Mouse (Mus musculus): ENCODE data around the gene Map2k5. TPM values are rescaled to one million over a fixed set of nuclear protein-coding genes. Genes with fewer than 3 reads are reported as not detected.

Map2k5 gene
- total RNA-seq, 2 experiments from 2014 or later = 18.9 to 19.2 TPM

DNA sequence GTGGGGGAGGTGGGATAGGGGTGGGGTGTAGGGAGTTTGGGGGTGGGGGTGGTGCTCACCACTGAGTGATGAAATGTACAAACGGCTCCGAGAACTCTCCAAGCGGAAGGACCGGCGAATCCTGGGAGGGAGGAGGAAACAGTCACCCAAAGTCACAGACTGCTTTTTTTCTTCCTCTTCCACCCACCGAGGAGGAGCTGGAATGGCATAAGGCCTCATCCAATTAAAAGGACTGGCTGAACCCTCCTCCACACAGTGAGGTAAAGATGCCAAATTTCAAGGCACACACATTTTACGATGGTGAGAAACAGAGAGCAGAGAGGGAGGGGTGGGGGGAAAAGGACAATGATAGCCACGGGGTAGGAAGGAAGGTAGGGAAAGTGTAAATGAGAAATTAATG, 180.4 kb downstream of the Map2k5 start:
- DNase-seq = no peak
- intact Hi-C loops (cut with DNase I) = no loop called here

DNA sequence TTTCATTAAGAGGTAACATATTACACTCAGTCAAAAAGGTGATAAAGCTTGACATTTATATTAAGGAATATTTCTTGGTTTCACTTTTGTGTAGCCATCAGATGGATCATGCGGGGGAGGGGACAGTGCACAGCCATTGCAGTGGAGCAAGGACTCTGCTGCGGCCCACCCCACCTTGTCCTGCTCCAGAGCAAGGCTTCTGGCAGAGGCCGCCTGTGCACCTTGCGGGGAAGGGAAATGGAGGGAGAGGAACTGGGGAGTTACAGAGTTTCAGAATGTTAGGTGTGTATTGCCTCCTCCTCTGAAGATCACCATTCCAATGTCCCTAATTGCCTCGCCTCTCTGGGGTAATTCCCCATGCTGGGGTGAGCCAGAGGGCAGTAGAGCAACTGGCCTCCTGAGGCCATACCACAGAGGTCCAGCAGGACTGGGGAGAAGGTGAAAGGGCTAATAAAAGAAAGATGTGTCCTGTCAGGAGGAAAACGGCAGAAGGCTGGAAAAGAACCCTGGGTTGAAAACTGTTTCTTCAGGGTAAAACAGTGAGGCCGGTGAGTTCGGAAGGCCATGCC, 181.5 kb downstream of the Map2k5 start:
- no peak for DNase-seq
- intact Hi-C loops (cut with DNase I) = no loop called here

DNA sequence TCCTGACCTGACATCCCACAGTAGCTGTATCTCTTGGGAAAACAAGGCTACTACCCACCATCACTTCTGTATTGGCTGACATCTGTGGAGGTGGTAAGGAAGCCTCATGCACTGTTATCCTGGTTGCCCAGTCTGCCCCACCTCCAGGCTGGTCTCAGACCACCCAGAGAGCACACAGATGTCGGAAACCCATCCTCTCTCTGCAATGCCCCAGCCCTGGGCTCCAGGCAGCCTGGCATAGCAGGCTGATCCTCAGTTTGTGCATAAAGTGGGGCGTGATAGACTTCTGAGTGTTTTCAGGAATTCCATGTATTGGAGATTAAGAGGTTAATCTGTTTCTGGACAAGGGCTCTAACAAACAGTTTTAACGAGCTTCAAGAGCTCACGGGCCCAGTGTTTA, 182.2 kb downstream of the Map2k5 start:
- no peak for DNase-seq
- intact Hi-C loops (cut with DNase I) = no loop called here

GRCm38 (mm10) chr9:63194791-63195190, 182.9 kb downstream of the Map2k5 start:
- no peak for DNase-seq
- intact Hi-C loops (cut with DNase I) = no loop called here

DNA sequence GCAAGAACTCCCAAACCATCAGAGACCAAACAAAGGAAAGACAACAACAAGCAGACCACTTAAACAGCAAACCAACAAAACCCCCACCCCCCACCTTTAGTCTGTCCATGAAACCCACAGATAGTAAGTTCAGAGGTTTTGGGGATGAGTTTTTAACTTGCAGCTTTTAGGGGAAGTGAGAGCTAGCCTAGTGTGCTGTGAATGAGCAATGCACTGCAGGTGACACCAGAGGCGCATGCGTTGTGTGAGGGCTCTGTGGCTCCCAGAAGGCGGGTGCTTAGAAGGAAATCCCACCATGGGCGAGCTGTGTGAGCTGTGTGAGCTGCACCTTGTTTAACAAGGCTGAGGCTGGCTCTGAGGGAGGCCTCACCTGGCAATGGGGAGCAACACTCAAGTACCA, 184.9 kb downstream of the Map2k5 start:
- intact Hi-C loops (cut with DNase I) = no loop called here
- DNase-seq = no peak

GRCm38 (mm10) chr9:63187310-63187709, 190.4 kb downstream of the Map2k5 start:
- DNase-seq = no peak
- intact Hi-C loops (cut with DNase I) = no loop called here

DNA sequence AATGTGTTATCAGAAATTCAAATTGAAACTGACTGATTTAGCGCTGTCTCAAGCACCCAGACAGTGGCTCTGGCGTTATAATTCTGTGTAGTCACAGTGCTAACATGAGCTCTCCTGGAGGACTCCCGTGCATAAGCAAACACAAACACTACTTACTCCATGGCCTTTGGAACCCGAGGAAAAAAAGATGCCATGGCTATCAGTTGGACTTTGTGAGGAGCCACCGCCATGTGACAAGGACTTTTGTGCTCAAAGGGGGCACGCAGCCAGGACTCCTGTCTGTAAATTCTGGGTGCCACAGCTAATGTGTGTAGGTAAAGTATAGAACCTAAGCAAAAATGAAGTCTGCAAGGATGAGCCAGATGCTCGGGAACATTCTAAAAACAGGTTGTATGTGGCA, 192.5 kb downstream of the Map2k5 start:
- intact Hi-C loops (cut with DNase I) = no loop called here
- DNase-seq = no peak

DNA sequence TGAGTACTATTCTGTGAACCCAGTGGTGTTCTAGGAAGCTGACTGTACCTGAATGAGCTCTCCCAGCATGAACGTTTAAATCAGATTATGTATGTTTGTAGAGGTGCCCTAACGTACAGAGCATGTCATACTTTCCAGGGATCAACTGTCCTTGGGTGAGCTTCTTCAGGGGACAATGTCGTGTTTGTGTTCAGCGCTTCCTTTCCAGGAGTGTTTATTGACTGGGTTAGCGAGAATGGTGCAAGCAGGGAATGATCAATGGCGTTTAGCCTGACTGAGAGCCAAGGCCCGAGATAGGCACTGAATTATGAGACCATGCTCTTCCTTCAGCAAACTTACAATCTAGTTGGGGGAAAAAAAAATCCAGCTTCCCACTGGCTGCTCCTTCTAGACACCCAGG, 193.8 kb downstream of the Map2k5 start:
- DNase-seq = no peak
- intact Hi-C loops (cut with DNase I) = no loop called here

GRCm38 (mm10) chr9:63182306-63182960, 195.3 kb downstream of the Map2k5 start:
- DNase-seq = no peak
- intact Hi-C loops (cut with DNase I) = no loop called here

- no peak for DNase-seq
- intact Hi-C loops (cut with DNase I) = no loop called here
Observed at GRCm38 (mm10) chr9:63181337-63182178, 196.1 kb downstream of the Map2k5 start.

- intact Hi-C loops (cut with DNase I) = no loop called here
- no peak for DNase-seq
Observed at GRCm38 (mm10) chr9:63178296-63178695, 199.4 kb downstream of the Map2k5 start.

DNA sequence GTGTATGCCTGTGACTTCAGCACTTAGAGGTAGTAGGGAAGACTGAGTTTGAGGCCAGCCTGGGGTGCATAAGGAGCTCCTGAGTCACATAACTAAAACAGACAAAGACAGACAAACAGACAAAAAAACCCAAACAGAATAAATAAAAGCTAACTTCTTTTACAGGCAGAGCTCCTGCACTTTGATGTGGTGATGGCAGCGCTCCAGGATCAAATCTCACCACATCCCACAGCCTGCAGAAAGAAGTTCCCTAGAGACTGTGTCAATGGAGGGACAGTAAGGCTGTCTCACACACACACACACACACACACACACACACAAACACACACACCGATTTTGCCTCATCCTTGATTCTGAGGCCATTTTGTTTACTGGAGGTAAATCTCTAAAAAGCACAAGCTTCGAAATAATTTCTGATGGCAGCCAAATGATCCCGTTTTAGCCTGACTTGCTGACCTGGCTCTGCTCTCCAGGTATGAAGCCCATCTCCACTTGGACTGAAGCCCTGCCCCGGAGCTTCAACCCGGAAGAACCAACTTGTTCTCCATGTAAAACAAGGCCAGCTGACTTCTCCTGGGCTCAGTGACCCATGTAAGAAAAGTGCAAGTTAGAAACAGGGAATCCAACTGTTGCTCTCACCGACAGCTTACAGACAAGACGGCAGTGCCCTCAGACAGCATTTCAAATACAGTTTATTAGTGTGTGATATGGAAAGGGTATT, 203.5 kb downstream of the Map2k5 start:
- no peak for DNase-seq
- intact Hi-C loops (cut with DNase I) = no loop called here

- no peak for DNase-seq
- intact Hi-C loops (cut with DNase I) = no loop called here
Observed at GRCm38 (mm10) chr9:63171951-63172350, 205.8 kb downstream of the Map2k5 start.

- no peak for DNase-seq
- intact Hi-C loops (cut with DNase I) = no loop called here
Observed at GRCm38 (mm10) chr9:63169127-63169526, 208.6 kb downstream of the Map2k5 start.

DNA sequence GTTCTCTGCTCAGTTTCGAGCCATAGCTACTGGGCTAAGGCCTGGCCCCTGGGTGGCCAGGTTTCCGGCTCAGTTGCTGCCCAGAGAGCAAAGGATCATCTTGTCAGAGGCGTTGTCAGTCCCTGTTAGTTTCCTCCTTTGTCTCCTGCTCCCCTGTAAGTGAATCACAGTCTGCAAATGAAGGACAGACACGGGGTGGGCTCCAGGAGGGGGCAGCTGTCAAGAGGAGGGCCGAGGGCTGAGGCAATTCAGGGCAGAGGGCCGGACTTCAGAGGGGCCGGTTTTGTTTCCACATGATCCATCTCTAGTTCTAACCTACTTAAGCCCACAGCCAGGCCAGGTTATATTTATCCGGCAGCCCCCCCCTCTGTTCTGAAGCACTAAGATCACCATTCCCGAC, 212.6 kb downstream of the Map2k5 start:
- intact Hi-C loops (cut with DNase I) = no loop called here
- DNase-seq = no peak

DNA sequence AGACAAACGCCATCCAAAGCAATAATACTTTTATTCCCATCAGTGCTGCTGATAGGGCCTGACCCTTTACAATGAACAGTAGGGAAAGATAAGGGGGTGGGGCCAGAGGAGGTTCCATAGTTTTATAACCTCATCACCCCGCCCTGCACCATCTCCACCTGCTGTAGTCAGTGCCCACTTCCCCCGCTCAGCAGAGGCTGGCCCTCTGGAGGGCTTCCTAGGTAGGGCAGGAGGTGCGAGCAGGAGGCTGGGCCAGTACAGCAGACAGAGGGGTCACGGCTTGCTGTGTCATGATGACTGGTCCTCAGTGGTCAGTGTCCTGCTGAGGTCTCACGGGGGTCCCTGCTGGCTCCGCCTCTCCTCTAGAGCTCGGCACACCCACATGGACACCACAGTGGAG, 213.9 kb downstream of the Map2k5 start:
- no peak for DNase-seq
- intact Hi-C loops (cut with DNase I) = no loop called here

DNA sequence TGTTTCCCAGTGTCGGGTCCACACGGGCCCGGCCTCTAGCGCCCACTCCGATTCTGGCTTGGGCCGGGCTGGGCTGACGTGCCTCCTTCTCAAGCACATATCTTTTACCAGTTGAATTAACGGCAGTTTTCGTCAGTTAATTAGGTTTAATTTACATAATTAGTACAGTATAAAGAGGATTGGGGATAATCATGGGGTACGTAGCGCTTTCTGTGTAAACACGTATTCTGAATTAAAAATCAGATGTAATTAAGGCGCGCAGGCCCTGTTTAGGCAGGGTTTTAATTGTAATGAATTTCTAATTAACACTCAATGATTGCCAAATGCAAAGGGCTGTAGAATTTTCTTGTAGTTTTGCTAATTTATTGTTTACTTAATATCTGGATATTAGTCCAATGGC, 225.8 kb downstream of the Map2k5 start:
- no peak for DNase-seq
- intact Hi-C loops (cut with DNase I) = no loop called here

DNA sequence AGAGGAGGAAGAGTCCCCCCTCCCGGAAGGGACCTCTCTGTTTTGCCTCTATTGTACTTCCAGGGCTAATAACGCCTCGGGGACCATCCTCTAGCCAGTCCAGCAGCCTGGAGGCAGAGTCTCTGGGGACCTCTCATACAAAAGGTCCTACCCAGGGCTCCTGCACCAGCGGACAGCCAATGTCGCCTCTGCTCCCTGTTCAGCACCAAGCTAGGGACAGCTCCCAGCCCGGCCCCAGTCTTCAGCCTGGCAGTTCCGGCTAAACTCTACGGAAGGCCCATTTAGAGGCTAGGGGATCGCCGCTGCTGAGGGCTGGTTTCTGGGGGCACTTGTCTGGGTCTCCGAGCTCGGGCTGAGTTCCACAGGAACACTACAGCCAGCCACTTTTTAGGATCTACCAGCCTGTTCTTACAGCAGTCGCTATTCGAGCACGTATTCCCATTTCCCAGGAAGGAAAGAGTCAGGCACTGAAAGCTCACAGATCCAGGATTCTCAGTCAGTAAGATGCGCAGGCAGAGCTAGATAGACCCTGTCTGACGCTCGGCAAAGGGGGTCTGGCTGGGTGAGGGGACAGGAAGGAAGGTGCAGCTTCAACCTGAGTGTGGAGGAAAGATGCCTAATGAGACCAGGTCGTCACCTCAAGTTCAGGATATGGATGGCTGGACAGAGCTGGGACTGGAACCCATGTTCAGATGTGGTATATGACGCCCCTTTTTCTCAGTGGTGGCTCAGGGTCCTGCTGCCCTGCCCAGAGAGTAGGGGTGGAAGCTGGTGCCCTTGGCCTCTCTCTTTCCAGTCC, 226.4 kb downstream of the Map2k5 start:
- DNase-seq = peak; percentile 52 to 69
- intact Hi-C loops (cut with DNase I) = no loop called here

DNA sequence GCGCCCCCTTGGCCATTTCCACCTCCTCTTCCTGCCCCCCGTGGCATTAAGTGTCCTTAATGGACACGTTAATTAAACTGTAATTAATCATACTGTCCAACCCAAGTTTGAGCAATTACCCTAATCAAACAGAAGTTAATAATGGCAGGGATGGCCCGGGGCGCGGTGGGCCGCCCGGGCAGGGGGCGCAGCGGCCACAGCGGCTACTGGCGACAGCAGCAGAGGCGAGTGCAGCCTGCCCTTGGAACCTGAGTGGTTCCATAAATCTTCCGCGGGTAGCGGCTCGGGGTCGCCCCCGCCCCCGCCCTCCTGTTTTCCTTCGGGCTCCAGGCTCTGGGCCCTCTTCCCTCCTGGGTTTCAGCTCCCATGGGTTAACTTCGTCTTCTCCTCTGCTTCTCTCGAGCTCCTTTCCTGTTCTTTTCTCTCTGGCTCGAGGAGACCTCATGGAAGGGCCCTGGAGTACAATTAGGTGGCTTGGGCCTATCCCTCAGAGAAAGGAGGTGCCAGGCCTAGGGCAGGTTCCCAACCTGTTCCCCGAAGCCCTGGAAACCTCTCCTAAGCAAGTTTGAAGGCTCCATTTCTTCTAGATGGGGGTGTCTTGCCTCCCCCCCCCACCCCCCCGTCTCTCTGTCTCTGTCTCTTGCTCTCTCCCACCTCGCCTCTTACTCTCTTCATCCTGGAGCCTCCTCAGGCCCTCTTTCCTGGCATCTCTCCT, 227.5 kb downstream of the Map2k5 start:
- DNase-seq = no peak
- intact Hi-C loops (cut with DNase I) = no loop called here

DNA sequence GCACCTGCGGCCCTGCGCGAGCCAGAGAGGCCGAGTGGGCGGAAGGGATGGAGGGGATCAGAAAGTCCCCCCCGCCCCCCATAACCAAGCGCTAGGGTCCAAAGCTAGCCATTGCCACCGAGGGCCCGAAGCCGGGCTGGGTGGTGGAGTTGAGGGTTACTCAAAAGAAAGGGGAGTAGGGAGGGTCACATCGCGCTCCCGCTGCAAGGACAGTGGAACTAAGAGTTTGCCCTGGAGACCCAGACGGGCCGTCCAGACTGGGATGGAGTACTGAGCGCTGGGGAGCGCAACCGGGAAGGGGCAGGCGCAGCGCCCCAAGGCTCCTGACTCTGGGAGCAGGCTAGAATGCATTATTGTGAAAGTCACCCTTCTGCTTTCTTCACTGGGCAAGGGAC, 228.3 kb downstream of the Map2k5 start:
- no peak for DNase-seq
- intact Hi-C loops (cut with DNase I) = no loop called here
